Mouse (Mus musculus) limb, embryonic 12.5 days (tissue): Measurements from ENCODE around the gene Vmn1r237. TPM values are rescaled to one million over a fixed set of nuclear protein-coding genes. Genes with fewer than 3 reads are reported as not detected.

Experiments used
- ATAC-seq: fragments of 200-750 bp; cut with Nextera tagmentation; 2 replicates; pipeline ENCODE4 v1.8.0; 2017; ENCODE audit warnings: low read depth, moderate TSS enrichment; ENCODE audit not compliant: insufficient number of reproducible peaks, insufficient read depth, low FRiP score, low TSS enrichment
- H3K27ac ChIP-seq: fragments of 300-500 bp; sonication (generic); 2 replicates; pipeline ENCODE4 v1.5.1; 2016; ENCODE audit warnings: mild to moderate bottlenecking, moderate library complexity
- H3K27me3 ChIP-seq: fragments of 300-500 bp; sonication (generic); 2 replicates; pipeline ENCODE4 v1.6.1; 2016; ENCODE audit warnings: mild to moderate bottlenecking, moderate library complexity
- H3K36me3 ChIP-seq: fragments of 300-500 bp; sonication (generic); 2 replicates; pipeline ENCODE4 v1.6.1; 2016; ENCODE audit warnings: mild to moderate bottlenecking, moderate library complexity
- H3K4me1 ChIP-seq: fragments of 300-500 bp; sonication (generic); replicated peaks from 2 replicates; pipeline ENCODE4 v1.6.1; 2016
- H3K4me2 ChIP-seq: fragments of 300-500 bp; sonication (generic); 2 replicates; pipeline ENCODE4 v1.6.1; 2016; ENCODE audit warnings: mild to moderate bottlenecking, moderate library complexity
- H3K4me3 ChIP-seq: fragments of 300-500 bp; sonication (generic); replicated peaks from 2 replicates; pipeline ENCODE4 v1.5.1; 2016; ENCODE audit warnings: mild to moderate bottlenecking
- H3K9ac ChIP-seq: fragments of 300-500 bp; sonication (generic); replicated peaks from 2 replicates; pipeline ENCODE4 v1.6.1; 2016; ENCODE audit warnings: mild to moderate bottlenecking, moderate library complexity
- H3K9me3 ChIP-seq: fragments of 300-500 bp; sonication (generic); 2 replicates; pipeline ENCODE4 v1.6.1; 2016; ENCODE audit warnings: mild to moderate bottlenecking, moderate library complexity
- WGBS: fragments of 180-500 bp; shearing (Covaris S2); methylation state at CpG from one replicate; pipeline ENCODE4 v1.1.7; 2016; 5-methylcytosine and 5-hydroxymethylcytosine counted together
- microRNA-seq: library from miRNA; unstranded; fragments of <30 nt; microRNA quantifications from one replicate; pipeline ENCODE4, GENCODE M21; 2017
- polyA plus RNA-seq: library from polyadenylated mRNA; unstranded; fragments of >200 nt; fragmentation: Nextera tagmentation; extraction: Ambion mirVana; gene quantifications from 2 replicates; pipeline ENCODE4 v1.2.1, GENCODE M21; 2016

Gene Vmn1r237
- polyA plus RNA-seq, result not detected in 2 replicates

GRCm38 (mm10) chr17:21311565-21311964, at the start of gene Vmn1r237:
Gene Vmn1r237 (plus strand): TSS chr17:21311865.
- H3K9me3 ChIP-seq, result no peaks in the 10 kb centered on the region
- no peak within 1 kb of the TSS for H3K4me3 ChIP-seq
- no peak for ATAC-seq
- H3K27me3 ChIP-seq, result no peaks in the 10 kb centered on the region
- H3K36me3 ChIP-seq, result no peaks in the 10 kb centered on the region
- H3K4me2 ChIP-seq, result no peak within 1 kb of the TSS
- H3K4me1 ChIP-seq, result no peaks in the 10 kb centered on the region
- H3K9ac ChIP-seq, result no peak within 1 kb of the TSS
- no peak within 1 kb of the TSS for H3K27ac ChIP-seq

- Histone ChIP-seq H3K9me3 (no peaks in the 10 kb centered on the region), H3K4me1 (no peaks in the 10 kb centered on the region), H3K9ac (no peak overlapping the region), H3K27me3 (no peaks in the 10 kb centered on the region), H3K36me3 (no peaks in the 10 kb centered on the region), H3K27ac (no peak overlapping the region), H3K4me2 (no peak overlapping the region), H3K4me3 (no peak overlapping the region)
- ATAC-seq, result no peak
- WGBS, result 16% methylated on average over 4 of the region's 4 CpGs
These were observed 39.6 kb upstream of the Vmn1r237 start for GRCm38 (mm10) chr17:21272103-21272502.

- no peak for ATAC-seq
These were observed 29.0 kb upstream of the Vmn1r237 start, which contains the start of gene Vmn1r236 for GRCm38 (mm10) chr17:21282642-21283041. Gene Vmn1r236 (plus strand): TSS chr17:21282942.

GRCm38 (mm10) chr17:21284395-21284794, 27.3 kb upstream of the Vmn1r237 start:
- Histone ChIP-seq H3K27ac (no peak overlapping the region), H3K4me1 (no peaks in the 10 kb centered on the region), H3K9me3 (no peaks in the 10 kb centered on the region), H3K4me3 (no peak overlapping the region), H3K9ac (no peak overlapping the region), H3K27me3 (no peaks in the 10 kb centered on the region), H3K36me3 (no peaks in the 10 kb centered on the region), H3K4me2 (no peak overlapping the region)
- ATAC-seq, result no peak

More at GRCm38 (mm10) chr17:21282642-21283041, 29.0 kb upstream of the Vmn1r237 start, which contains the start of gene Vmn1r236:
- Histone ChIP-seq H3K4me2 (no peak within 1 kb of the TSS), H3K27me3 (no peaks in the 10 kb centered on the region), H3K4me1 (no peaks in the 10 kb centered on the region), H3K27ac (no peak within 1 kb of the TSS), H3K36me3 (no peaks in the 10 kb centered on the region), H3K4me3 (no peak within 1 kb of the TSS), H3K9ac (no peak within 1 kb of the TSS), H3K9me3 (no peaks in the 10 kb centered on the region)
- WGBS, result 80% methylated on average over 3 of the region's 3 CpGs

- no peak overlapping the region for H3K4me2 ChIP-seq
- no peak overlapping the region for H3K9ac ChIP-seq
- no peaks in the 10 kb centered on the region for H3K36me3 ChIP-seq
- H3K27me3 ChIP-seq, result no peaks in the 10 kb centered on the region
- H3K4me3 ChIP-seq, result no peak overlapping the region
- no peak for ATAC-seq
- H3K27ac ChIP-seq, result no peak overlapping the region
- H3K9me3 ChIP-seq, result no peaks in the 10 kb centered on the region
- no peaks in the 10 kb centered on the region for H3K4me1 ChIP-seq
These were observed 22.0 kb upstream of the Vmn1r237 start for GRCm38 (mm10) chr17:21289695-21290094.

Small RNA genes lying within 50 kb of the gene (microRNA-seq; reads per million reads assigned to microRNA genes)
- gene Gm26384, result not detected

Other genes with a start within 250 kb of the Vmn1r237 start
- not detected in 2 replicates for gene Vmn1r234, start 85.8 kb upstream of the Vmn1r237 start, polyA plus RNA-seq
- not detected in 2 replicates for gene Vmn1r235, start 55.5 kb upstream of the Vmn1r237 start, polyA plus RNA-seq
- gene Vmn1r236, start 28.9 kb upstream of the Vmn1r237 start, polyA plus RNA-seq, result not detected in 2 replicates
- gene Zfp677, start 71.9 kb downstream of the Vmn1r237 start, polyA plus RNA-seq, result 3.1 TPM in 2 replicates
- gene Zfp54, start 111.4 kb downstream of the Vmn1r237 start, polyA plus RNA-seq, result 2.4 and 2.8 TPM in 2 replicates
- gene Zfp51, start 138.5 kb downstream of the Vmn1r237 start, polyA plus RNA-seq, result 15.4 and 16.3 TPM in 2 replicates
- 9.6 TPM in 2 replicates for gene Zfp53, start 177.1 kb downstream of the Vmn1r237 start, polyA plus RNA-seq
- 3.2 and 4.0 TPM in 2 replicates for gene Zfp52, start 223.7 kb downstream of the Vmn1r237 start, polyA plus RNA-seq